Mouse (Mus musculus) left cerebral cortex, adult 8-10 months (tissue): ENCODE measurements at regions not wholly inside any gene's neighbourhood (a gene's known extent, or its start where the extent isn't known, plus 50 kb on each side); places are given as distances from the start of the nearest gene placed in this dataset.
A peak's percentile ranks its signal among the peaks of the same experiment; 100 is the strongest.

Experiments
- DNase-seq, 2 experiments: peaks; one replicate each; pipeline ENCODE4 v3.0.0; 2022; ENCODE audit warnings: low spot score in 2 of 2

- DNase-seq: no peak
Observed at GRCm38 (mm10) chr6:31313869-31314470, 84.6 kb upstream of the Mkln1 start.

GRCm38 (mm10) chr6:31317741-31318225, 80.8 kb upstream of the Mkln1 start:
- DNase-seq: no peak

DNA sequence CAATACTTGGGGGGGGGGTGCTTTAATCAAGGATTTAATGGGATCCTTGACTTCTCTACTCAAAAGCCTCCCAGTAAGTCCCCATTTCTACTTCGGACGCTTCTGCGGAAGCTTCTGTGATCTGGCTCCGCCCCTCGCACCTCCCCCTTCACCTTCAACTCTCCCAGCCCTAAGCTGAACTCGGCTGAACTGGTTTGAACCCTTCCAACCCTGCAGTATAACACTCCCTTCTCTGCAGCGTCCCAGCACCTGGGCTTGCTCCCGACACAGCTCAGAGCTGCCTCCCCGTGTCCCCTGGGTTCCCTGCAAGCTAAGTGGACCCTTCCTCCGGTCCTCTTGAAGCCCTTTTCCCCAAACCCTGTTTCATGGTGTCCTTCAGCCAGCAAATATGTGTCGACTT, 80.0 kb upstream of the Mkln1 start:
- DNase-seq: no peak

- DNase-seq: no peak
Observed at GRCm38 (mm10) chr6:31319431-31319830, 79.1 kb upstream of the Mkln1 start.

GRCm38 (mm10) chr6:31320141-31320830, 78.2 kb upstream of the Mkln1 start:
- DNase-seq: no peak

GRCm38 (mm10) chr6:31321066-31321846, 77.3 kb upstream of the Mkln1 start:
- DNase-seq: no peak

GRCm38 (mm10) chr6:31321902-31322301, 76.6 kb upstream of the Mkln1 start:
- DNase-seq: no peak

DNA sequence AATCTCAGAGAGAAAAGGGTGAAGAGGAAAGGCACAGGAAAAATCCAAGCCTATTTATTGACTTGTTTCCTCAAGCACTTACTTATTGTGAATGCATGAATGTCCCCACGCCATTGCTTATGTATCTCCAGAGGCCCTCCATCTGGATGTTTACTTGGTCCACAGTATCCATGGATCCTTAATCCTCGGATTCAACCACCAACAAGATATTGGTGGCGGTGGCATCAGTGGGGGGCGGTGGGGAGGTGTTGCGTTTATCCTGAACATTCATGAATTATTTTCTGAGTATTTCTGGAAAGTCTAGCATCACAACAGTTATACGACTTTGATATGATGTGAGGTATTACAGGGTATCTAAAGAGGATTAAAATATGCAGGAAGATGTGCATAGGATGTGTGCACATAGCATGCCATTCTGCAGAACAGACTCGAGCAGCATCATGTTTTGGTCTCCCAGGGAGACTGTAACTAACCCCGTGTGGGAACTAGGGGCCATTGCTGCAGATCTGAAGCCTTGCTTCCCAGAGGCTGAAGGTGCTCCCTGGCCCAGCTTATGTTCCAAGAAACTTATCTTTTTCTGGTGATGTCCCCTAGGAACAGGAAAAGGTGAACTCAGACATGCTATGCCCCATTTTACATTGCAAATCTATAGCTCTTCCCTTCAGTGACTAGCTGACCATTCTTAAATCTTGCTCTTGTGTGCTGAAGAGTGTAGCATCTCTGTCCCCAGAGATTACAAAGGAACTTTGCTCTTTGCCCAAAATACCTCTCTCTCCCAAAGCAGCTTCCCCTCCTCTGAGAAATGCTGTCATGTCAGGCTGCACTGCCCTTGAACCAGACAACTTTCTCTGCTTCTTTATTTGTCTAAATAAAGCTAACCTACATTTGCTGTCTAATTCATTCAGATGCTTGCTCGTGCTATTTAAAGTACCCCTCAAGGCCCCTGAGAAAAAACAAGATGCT, 75.0 kb upstream of the Mkln1 start:
- no peak for DNase-seq

DNA sequence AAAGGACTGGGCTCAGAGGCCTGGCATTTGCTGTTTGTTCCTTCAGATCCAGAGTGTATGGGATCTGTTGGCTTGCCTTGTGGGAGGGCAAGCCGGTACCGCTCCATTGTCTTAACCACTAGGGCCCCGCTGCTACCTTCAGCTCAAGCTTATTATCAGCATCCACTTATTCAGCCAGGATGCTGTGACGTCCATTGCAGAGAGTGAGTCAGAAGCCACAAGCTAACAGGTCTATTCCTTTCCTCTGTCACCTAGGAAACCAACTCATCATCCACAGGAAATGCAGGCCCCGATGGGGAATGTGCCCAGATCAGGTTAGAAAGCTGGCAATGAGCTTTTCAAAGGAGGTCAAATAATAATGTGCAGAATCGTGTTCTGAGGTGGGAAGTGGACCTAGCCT, 73.8 kb upstream of the Mkln1 start:
- peak in 1 of 2 experiments; percentile 68 for DNase-seq

DNA sequence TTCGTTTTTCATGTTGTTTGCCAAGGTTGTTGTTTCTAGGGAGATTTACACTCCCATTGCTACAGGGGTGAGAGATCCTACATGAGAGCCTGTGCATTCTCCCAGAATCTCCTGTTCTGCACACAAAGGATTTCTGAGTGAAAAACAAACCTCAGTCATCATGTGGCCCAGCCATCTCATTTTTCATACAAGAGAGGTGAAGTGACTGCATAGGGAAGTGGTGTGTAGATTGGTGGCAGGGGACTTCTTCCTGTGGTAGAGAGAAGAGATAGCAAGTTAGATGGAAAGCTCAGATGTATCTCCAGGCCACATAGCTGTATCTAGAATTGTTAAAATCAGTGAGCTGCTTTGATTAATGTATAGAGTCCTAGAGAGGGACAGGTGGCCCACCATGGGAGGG, 72.9 kb upstream of the Mkln1 start:
- DNase-seq: no peak

GRCm38 (mm10) chr6:31330327-31330726, 68.2 kb upstream of the Mkln1 start:
- no peak for DNase-seq

GRCm38 (mm10) chr6:31330868-31331267, 67.7 kb upstream of the Mkln1 start:
- no peak for DNase-seq

GRCm38 (mm10) chr6:31332254-31332653, 66.3 kb upstream of the Mkln1 start:
- no peak for DNase-seq

GRCm38 (mm10) chr6:31332714-31333113, 65.8 kb upstream of the Mkln1 start:
- DNase-seq: no peak

DNA sequence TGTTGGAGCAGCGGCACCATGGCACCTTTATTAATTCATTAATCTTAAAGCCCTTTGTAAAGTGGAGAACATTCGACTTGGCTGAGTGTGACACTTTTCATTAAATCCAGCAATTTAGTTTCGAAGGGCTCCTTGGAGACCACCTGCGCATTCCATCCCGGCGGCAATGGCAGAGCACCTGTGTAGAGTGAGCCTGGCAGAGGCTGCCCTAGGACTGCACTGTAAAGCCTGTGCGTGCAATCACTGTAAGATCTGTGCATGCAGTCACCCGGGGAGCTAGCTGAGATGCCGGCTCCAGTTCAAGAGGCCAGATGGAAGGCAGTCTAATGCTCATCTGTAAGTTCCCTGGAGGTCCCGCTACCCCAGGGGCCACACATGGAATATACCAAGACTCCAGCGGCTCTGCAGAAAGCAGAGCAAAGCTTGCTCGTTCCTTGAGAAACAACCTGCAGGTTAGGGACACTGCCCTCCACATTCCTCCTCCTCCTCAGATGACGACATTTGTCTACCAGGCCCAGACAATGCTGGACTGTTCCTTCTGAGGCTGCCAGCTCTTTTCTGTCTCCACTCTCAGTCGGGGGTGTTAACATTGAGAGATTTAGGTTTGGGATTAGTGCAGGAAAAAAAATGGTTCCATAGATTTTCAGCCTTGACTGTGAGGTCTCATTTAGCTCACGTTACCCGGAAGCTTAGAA, 65.2 kb upstream of the Mkln1 start:
- no peak for DNase-seq

GRCm38 (mm10) chr6:31334086-31334485, 64.4 kb upstream of the Mkln1 start:
- no peak for DNase-seq

- DNase-seq: peak in 1 of 2 experiments; percentile 41
Observed at GRCm38 (mm10) chr6:31339122-31339947, 59.2 kb upstream of the Mkln1 start.

GRCm38 (mm10) chr6:31339948-31340250, 58.6 kb upstream of the Mkln1 start:
- peak in 1 of 2 experiments; percentile 38 for DNase-seq

DNA sequence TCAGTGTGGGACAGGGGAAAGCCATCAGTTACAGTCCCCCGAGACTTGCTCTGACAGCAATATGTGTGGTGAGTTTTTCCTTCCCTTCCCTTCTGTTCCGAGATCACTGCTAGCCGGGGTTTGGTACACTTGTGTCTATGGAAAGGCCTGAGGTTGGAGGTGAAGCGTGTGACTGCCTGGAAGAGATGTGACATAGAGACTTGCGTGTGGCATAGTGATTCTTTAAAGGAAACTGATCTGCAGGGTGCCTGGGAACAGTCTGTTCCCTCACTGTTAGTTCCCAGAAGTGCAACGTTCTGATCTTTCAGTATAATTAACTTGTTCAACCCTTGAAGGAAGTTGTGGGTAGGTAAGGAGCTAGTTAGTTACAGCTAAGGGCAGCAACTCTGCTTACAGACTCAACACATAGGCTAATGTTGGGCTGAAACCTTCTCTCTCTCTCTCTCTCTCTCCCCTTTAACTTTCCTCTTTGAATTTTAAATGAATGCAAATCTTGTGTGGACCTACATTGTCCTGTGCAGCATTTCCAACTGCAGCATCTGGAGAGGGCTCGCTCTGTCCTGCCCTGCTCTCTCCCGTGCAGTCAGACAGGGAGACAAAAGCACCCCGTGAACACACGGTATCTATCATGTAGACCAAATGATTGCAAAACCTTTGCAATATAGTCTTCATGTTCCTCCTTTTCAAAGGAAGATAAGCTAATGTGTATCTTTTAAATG, 53.0 kb upstream of the Mkln1 start:
- DNase-seq: no peak
